Mouse (Mus musculus) MN1 (cell line): Measurements from ENCODE around the gene Kcnb1.
"Not testable (repeated sequence)": the region's sequence is repeated elsewhere in the genome, so short reads cannot be mapped to it uniquely, and the experiment has no call there.

Source experiments
- DNase-seq: peaks from one replicate; pipeline ENCODE4 v3.0.0-alpha.2; 2016; ENCODE audit warnings: low spot score

The Kcnb1 gene

GRCm38 (mm10) chr2:167204686-167205085 is 14.7 kb upstream of the Kcnb1 start:
- DNase-seq, result not testable (repeated sequence)

GRCm38 (mm10) chr2:167203505-167204166 is 13.7 kb upstream of the Kcnb1 start:
- no peak for DNase-seq

- peak; percentile 83 for DNase-seq
Measured at GRCm38 (mm10) chr2:167201463-167202291, 11.7 kb upstream of the Kcnb1 start.

- DNase-seq, result no peak
Measured at GRCm38 (mm10) chr2:167198660-167199427, 8.9 kb upstream of the Kcnb1 start.

GRCm38 (mm10) chr2:167193361-167193760 is 3.4 kb upstream of the Kcnb1 start:
- DNase-seq, result no peak

- peak; percentile 63 for DNase-seq
Measured at GRCm38 (mm10) chr2:167189291-167190075, 472 bp downstream of the Kcnb1 start.

GRCm38 (mm10) chr2:167188315-167189207 is 1.4 kb downstream of the Kcnb1 start:
- no peak for DNase-seq

GRCm38 (mm10) chr2:167187119-167187518 is 2.8 kb downstream of the Kcnb1 start:
- no peak for DNase-seq

GRCm38 (mm10) chr2:167186544-167186943 is 3.4 kb downstream of the Kcnb1 start:
- no peak for DNase-seq

- no peak for DNase-seq
Measured at GRCm38 (mm10) chr2:167186003-167186402, 4.0 kb downstream of the Kcnb1 start.

- DNase-seq, result no peak
Measured at GRCm38 (mm10) chr2:167185432-167185831, 4.5 kb downstream of the Kcnb1 start.

GRCm38 (mm10) chr2:167181662-167182389 is 8.1 kb downstream of the Kcnb1 start:
- DNase-seq, result no peak

GRCm38 (mm10) chr2:167181096-167181495 is 8.9 kb downstream of the Kcnb1 start:
- DNase-seq, result no peak

GRCm38 (mm10) chr2:167179301-167179700 is 10.7 kb downstream of the Kcnb1 start:
- no peak for DNase-seq

GRCm38 (mm10) chr2:167177231-167177641 is 12.7 kb downstream of the Kcnb1 start:
- no peak for DNase-seq

- DNase-seq, result no peak
Measured at GRCm38 (mm10) chr2:167175284-167175683, 14.7 kb downstream of the Kcnb1 start.

GRCm38 (mm10) chr2:167173051-167173875 is 16.7 kb downstream of the Kcnb1 start:
- no peak for DNase-seq

- no peak for DNase-seq
Measured at GRCm38 (mm10) chr2:167167515-167168212, 22.3 kb downstream of the Kcnb1 start.

- no peak for DNase-seq
Measured at GRCm38 (mm10) chr2:167163600-167163999, 26.4 kb downstream of the Kcnb1 start.
